Comparison of ENCODE assay signal across 14 mouse cellular contexts in genomic region chr2:137706528-137706988, GRCm38 (mm10).
A peak's percentile ranks its signal among the peaks of the same experiment; 100 is the strongest.
DNase-seq lines count a peak whose midpoint lies in the region; ATAC-seq lines count a peak whose summit lies in the region.
"Had no signal": no experiment of that assay in that cellular context is flagged by ENCODE, and none has a peak within 500 bp of the region (broad histone marks: within the 10 kb centered on the region; RNA-seq: fewer than 3 reads in every experiment).

No protein-coding gene starts in this region.

- no peak for DNase-seq in heart, adult 18-20 months
- peak; percentile 7 for DNase-seq in brain, adult 2 months (ENCODE audit: low read depth, low spot score)
- DNase-seq in midbrain, embryonic 11.5 days (ENCODE audit: low spot score, missing footprints) = peak; percentile 93
- no peak for DNase-seq in left cerebral cortex, postnatal 25 days (ENCODE audit: low spot score in 2 of 2)
- DNase-seq in adrenal gland, postnatal 10 days = no peak
- no peak for DNase-seq in lung, postnatal 14 days
- DNase-seq: kidney, adult 11 months; right cerebral cortex, postnatal 25 days had no signal

- 9% methylated on average over 4 of the region's 4 CpGs for WGBS in heart, embryonic 12.5 days
- WGBS in forebrain, embryonic 13.5 days = under 1% methylated on average over 4 of the region's 4 CpGs
- WGBS in midbrain, embryonic 11.5 days = 5% methylated on average over 4 of the region's 4 CpGs

- H3K9me3 ChIP-seq in heart, embryonic 12.5 days (replicated peaks) = no peaks in the 10 kb centered on the region
- H3K9me3 ChIP-seq in forebrain, embryonic 13.5 days (replicated peaks) = no peaks in the 10 kb centered on the region
- no peaks in the 10 kb centered on the region for H3K9me3 ChIP-seq in midbrain, embryonic 11.5 days (ENCODE audit: control insufficient read depth, low read length)
- H3K9me3 ChIP-seq: liver, embryonic 15.5 days had no signal

- H3K27ac ChIP-seq in heart, embryonic 12.5 days (ENCODE audit: poor library complexity, severe bottlenecking) = no peak overlapping the region
- H3K27ac ChIP-seq in forebrain, embryonic 13.5 days = no peak overlapping the region; the same call in 1 of the 2 replicates
- H3K27ac ChIP-seq in midbrain, embryonic 11.5 days (ENCODE audit: low read depth, low read length) = peak overlapping the region; percentile 27
- H3K27ac ChIP-seq: left cerebral cortex, adult 2 months; liver, embryonic 15.5 days; stomach, postnatal 0 days had no signal

- H3K9ac ChIP-seq in heart, embryonic 12.5 days = no peak overlapping the region
- no peak overlapping the region for H3K9ac ChIP-seq in forebrain, embryonic 13.5 days
- peak overlapping the region; percentile 0; the same call in 1 of the 2 replicates for H3K9ac ChIP-seq in midbrain, embryonic 11.5 days (ENCODE audit: low read length)
- H3K9ac ChIP-seq: liver, embryonic 15.5 days had no signal

- no peak for ATAC-seq in heart, embryonic 12.5 days (ENCODE audit: insufficient number of reproducible peaks, low FRiP score)
- peak; percentile 91 for ATAC-seq in forebrain, embryonic 13.5 days
- peak; percentile 85 for ATAC-seq in midbrain, embryonic 11.5 days (ENCODE audit: low FRiP score)
- ATAC-seq: Patski had no signal

- H3K4me2 ChIP-seq in heart, embryonic 12.5 days = peak overlapping the region; percentile 58
- peak overlapping the region; percentile 53 for H3K4me2 ChIP-seq in forebrain, embryonic 13.5 days
- peak overlapping the region; percentile 37 for H3K4me2 ChIP-seq in midbrain, embryonic 11.5 days
- H3K4me2 ChIP-seq: liver, embryonic 15.5 days had no signal

- no peaks in the 10 kb centered on the region for H3K36me3 ChIP-seq in heart, embryonic 12.5 days
- no peaks in the 10 kb centered on the region for H3K36me3 ChIP-seq in forebrain, embryonic 13.5 days (ENCODE audit: poor library complexity, severe bottlenecking)
- no peaks in the 10 kb centered on the region for H3K36me3 ChIP-seq in midbrain, embryonic 11.5 days (ENCODE audit: control insufficient read depth, insufficient read depth, low read length)
- H3K36me3 ChIP-seq: liver, embryonic 15.5 days had no signal

- peak overlapping the region; percentile 11; the same call in 1 of the 2 replicates for H3K4me3 ChIP-seq in heart, embryonic 12.5 days
- H3K4me3 ChIP-seq in forebrain, embryonic 13.5 days = peak overlapping the region; percentile 13
- no peak overlapping the region for H3K4me3 ChIP-seq in midbrain, embryonic 11.5 days (ENCODE audit: low read depth, low read length)
- H3K4me3 ChIP-seq: liver, embryonic 15.5 days had no signal

- intact Hi-C loops in left cerebral cortex, postnatal 25 days (cut with DNase I) = loop anchor here (5.0 kb wide), 1 partner anchor 89 kb away; no protein-coding TSS in a partner anchor

- H3K4me1 ChIP-seq in heart, embryonic 12.5 days (replicated peaks) = peaks cover 13% of the 10 kb centered on the region
- peaks cover 28% of the 10 kb centered on the region for H3K4me1 ChIP-seq in forebrain, embryonic 13.5 days
- H3K4me1 ChIP-seq in midbrain, embryonic 11.5 days (ENCODE audit: control insufficient read depth, insufficient read depth, low read length) = peaks cover 30% of the 10 kb centered on the region
- H3K4me1 ChIP-seq: liver, embryonic 15.5 days had no signal

- no peaks in the 10 kb centered on the region for H3K27me3 ChIP-seq in heart, embryonic 12.5 days (replicated peaks)
- H3K27me3 ChIP-seq in forebrain, embryonic 13.5 days = peaks cover 72% of the 10 kb centered on the region
- H3K27me3 ChIP-seq in midbrain, embryonic 11.5 days (ENCODE audit: control insufficient read depth, insufficient read depth, low read length) = peaks cover 29% of the 10 kb centered on the region
- H3K27me3 ChIP-seq: liver, embryonic 15.5 days; Patski had no signal

Comparison
In these comparisons a context has a peak if more than half of its experiments do, and no peak if none do; other contexts are left out.
1. DNase-seq: peak in brain, adult 2 months (single experiment) and midbrain, embryonic 11.5 days (single experiment); none in heart, adult 18-20 months (0 of 2), left cerebral cortex, postnatal 25 days (0 of 2), adrenal gland, postnatal 10 days (single experiment) and lung, postnatal 14 days (single experiment).
2. Peak in every context shown above with its lines, with median percentiles within 50 percentile points of each other: H3K4me2 ChIP-seq.